Mouse (Mus musculus) neural tube, embryonic 10.5 days (tissue): ENCODE measurements at regions not wholly inside any gene's neighbourhood (a gene's known extent, or its start where the extent isn't known, plus 50 kb on each side); places are given as distances from the start of the nearest gene placed in this dataset.

Experiments
- DNase-seq: peaks from one replicate; pipeline ENCODE4 v3.0.0-alpha.2; 2017; ENCODE audit warnings: low spot score; ENCODE audit errors: extremely low spot score

- peak; percentile 67 for DNase-seq
Measured at GRCm38 (mm10) chr1:137927953-137928352, 247.6 kb downstream of the Ptprc start.

GRCm38 (mm10) chr1:137926326-137926725, 249.2 kb downstream of the Ptprc start:
- no peak for DNase-seq

- DNase-seq = no peak
Measured at GRCm38 (mm10) chr1:137924156-137924555, 251.4 kb downstream of the Ptprc start.

GRCm38 (mm10) chr1:137923705-137924104, 251.8 kb downstream of the Ptprc start:
- DNase-seq = no peak

- no peak for DNase-seq
Measured at GRCm38 (mm10) chr1:137922769-137923168, 252.7 kb downstream of the Ptprc start.

- DNase-seq = no peak
Measured at GRCm38 (mm10) chr1:137921592-137921991, 253.9 kb downstream of the Ptprc start.

- DNase-seq = no peak
Measured at GRCm38 (mm10) chr1:137919739-137920563, 255.6 kb downstream of the Ptprc start.

- no peak for DNase-seq
Measured at GRCm38 (mm10) chr1:137917449-137917848, 258.1 kb downstream of the Ptprc start.

GRCm38 (mm10) chr1:137906883-137907282, 268.6 kb downstream of the Ptprc start:
- DNase-seq = no peak

- DNase-seq = no peak
Measured at GRCm38 (mm10) chr1:137906477-137906876, 269.0 kb downstream of the Ptprc start.

- no peak for DNase-seq
Measured at GRCm38 (mm10) chr1:137905566-137905965, 269.9 kb downstream of the Ptprc start.

GRCm38 (mm10) chr1:137903351-137903750, 272.2 kb downstream of the Ptprc start:
- DNase-seq = no peak

- no peak for DNase-seq
Measured at GRCm38 (mm10) chr1:137902859-137903258, 272.6 kb downstream of the Ptprc start.

GRCm38 (mm10) chr1:137901996-137902395, 273.5 kb downstream of the Ptprc start:
- no peak for DNase-seq

GRCm38 (mm10) chr1:137901211-137901610, 274.3 kb downstream of the Ptprc start:
- DNase-seq = no peak

- DNase-seq = no peak
Measured at GRCm38 (mm10) chr1:137900621-137901071, 274.9 kb downstream of the Ptprc start.

- peak; percentile 82 for DNase-seq
Measured at GRCm38 (mm10) chr1:137899916-137900601, 275.4 kb downstream of the Ptprc start.

GRCm38 (mm10) chr1:137899305-137899704, 276.2 kb downstream of the Ptprc start:
- DNase-seq = no peak

- no peak for DNase-seq
Measured at GRCm38 (mm10) chr1:137898891-137899290, 276.6 kb downstream of the Ptprc start.

- DNase-seq = peak; percentile 84
Measured at GRCm38 (mm10) chr1:137898397-137898796, 277.1 kb downstream of the Ptprc start.

GRCm38 (mm10) chr1:137881656-137882055, 293.9 kb downstream of the Ptprc start:
- DNase-seq = no peak

GRCm38 (mm10) chr1:137874361-137874760, 301.1 kb downstream of the Ptprc start:
- no peak for DNase-seq

GRCm38 (mm10) chr1:137873628-137874027, 301.9 kb downstream of the Ptprc start:
- no peak for DNase-seq
